Mouse (Mus musculus) midbrain, embryonic 14.5 days (tissue): ENCODE results near the gene Plcb3. TPM values are rescaled to one million over a fixed set of nuclear protein-coding genes. Genes with fewer than 3 reads are reported as not detected.
A peak's percentile ranks its signal among the peaks of the same experiment; 100 is the strongest.
"Not testable (repeated sequence)": the region's sequence is repeated elsewhere in the genome, so short reads cannot be mapped to it uniquely, and the experiment has no call there.

Experiments
- ATAC-seq: fragments of 200-750 bp; cut with Nextera tagmentation; 2 replicates; pipeline ENCODE4 v1.8.0; 2017; ENCODE audit warnings: moderate number of reproducible peaks, moderate library complexity; ENCODE audit not compliant: low FRiP score, low TSS enrichment
- DNase-seq: peaks from one replicate; pipeline ENCODE4 v3.0.0-alpha.2; 2015
- H3K27ac ChIP-seq: fragments of 300-500 bp; sonication (generic); replicated peaks from 2 replicates; pipeline ENCODE4 v1.5.1; 2014; ENCODE audit warnings: mild to moderate bottlenecking, low read depth, low read length, moderate library complexity
- H3K27me3 ChIP-seq: fragments of 300-500 bp; sonication (generic); 2 replicates; pipeline ENCODE4 v1.6.1; 2014; ENCODE audit warnings: low read length, control low read depth, mixed read lengths; ENCODE audit not compliant: control insufficient read depth, insufficient read depth
- H3K36me3 ChIP-seq: fragments of 300-500 bp; sonication (generic); 2 replicates; pipeline ENCODE4 v1.6.1; 2014; ENCODE audit warnings: low read length, control low read depth; ENCODE audit not compliant: control insufficient read depth, insufficient read depth
- H3K4me1 ChIP-seq: fragments of 300-500 bp; sonication (generic); 2 replicates; pipeline ENCODE4 v1.6.1; 2014; ENCODE audit warnings: mild to moderate bottlenecking, antibody characterized with exemption, low read length, control low read depth; ENCODE audit not compliant: control insufficient read depth, insufficient read depth
- H3K4me2 ChIP-seq: fragments of 300-500 bp; sonication (generic); 2 replicates; pipeline ENCODE4 v1.6.1; 2014; ENCODE audit warnings: mild to moderate bottlenecking, low read length, moderate library complexity
- H3K4me3 ChIP-seq: fragments of 300-500 bp; sonication (generic); replicated peaks from 2 replicates; pipeline ENCODE4 v1.5.1; 2014; ENCODE audit warnings: low read depth, low read length
- H3K9ac ChIP-seq: fragments of 300-500 bp; sonication (generic); replicated peaks from 2 replicates; pipeline ENCODE4 v1.6.1; 2014; ENCODE audit warnings: mild to moderate bottlenecking, low read length, moderate library complexity
- H3K9me3 ChIP-seq: fragments of 300-500 bp; sonication (generic); 2 replicates; pipeline ENCODE4 v1.6.1; 2016; ENCODE audit warnings: low read length, control low read depth, mixed read lengths; ENCODE audit not compliant: control insufficient read depth
- WGBS: fragments of 180-500 bp; shearing (Covaris S2); extraction: QIAGEN DNeasy Blood & Tissue Kit; methylation state at CpG from one replicate; pipeline ENCODE4 v1.1.7; 2014; 5-methylcytosine and 5-hydroxymethylcytosine counted together
- polyA plus RNA-seq: library from polyadenylated mRNA; unstranded; fragments of >200 nt; fragmentation: Nextera tagmentation; extraction: Ambion mirVana; gene quantifications from 2 replicates; pipeline ENCODE4 v1.2.1, GENCODE M21; 2014

Gene Plcb3
- polyA plus RNA-seq, 1 experiment from 2014 or later: 8.8 TPM

DNA sequence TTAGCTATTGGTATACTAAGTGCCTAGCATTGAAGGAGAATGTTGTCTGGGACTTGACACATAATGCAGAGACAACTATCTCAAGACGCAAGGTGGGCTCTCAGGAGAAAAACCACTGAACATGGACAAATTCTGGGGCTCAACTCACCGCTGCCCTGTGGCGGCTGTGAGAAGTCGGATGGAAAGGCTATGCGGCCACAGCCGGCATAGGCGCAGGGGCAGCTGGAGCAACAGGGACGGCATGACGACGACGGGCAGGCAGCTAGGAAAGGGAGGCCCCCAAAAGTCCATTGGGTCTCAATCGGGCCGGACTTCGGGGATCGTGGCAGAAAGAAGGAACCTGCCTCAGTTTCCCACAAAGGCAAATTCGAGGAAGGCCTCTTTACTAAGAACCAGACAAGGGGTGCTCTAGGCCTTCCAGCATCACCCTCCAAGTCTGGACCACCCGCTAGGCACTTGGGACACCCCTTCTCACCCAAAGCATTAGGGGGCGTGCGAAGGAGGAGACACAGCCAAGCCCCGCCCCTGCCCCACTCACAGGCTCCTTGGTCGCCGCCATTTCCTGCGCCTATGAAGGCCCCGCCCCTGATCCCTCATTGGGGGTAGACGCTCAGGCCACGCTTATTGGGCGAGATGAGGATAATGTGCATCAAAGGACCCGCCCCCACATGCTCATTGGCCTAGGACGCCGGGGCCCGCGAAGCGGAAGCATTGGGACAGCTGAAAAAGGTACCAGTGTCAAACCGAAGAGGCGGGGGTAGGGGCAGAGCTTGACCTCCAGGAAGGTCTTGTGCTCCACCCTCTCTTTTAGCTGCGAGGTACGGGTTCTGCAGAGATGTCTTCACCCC, 16.0 kb upstream of the Plcb3 start, which contains the start of gene Dnajc4:
TSS of gene Dnajc4 (minus strand) at position 562 of the 848 bp plus-strand sequence.
- ATAC-seq (peak; percentile 94), DNase-seq (peak; percentile 98)
- WGBS: 1% methylated on average over 37 of the region's 37 CpGs
- Histone ChIP-seq H3K36me3 (no peaks in the 10 kb centered on the region), H3K4me1 (peaks cover 40% of the 10 kb centered on the region), H3K9me3 (no peaks in the 10 kb centered on the region), H3K27me3 (no peaks in the 10 kb centered on the region), H3K9ac (peak within 1 kb of the TSS; percentile 70), H3K27ac (peak within 1 kb of the TSS; percentile 32), H3K4me2 (peak within 1 kb of the TSS; percentile 89), H3K4me3 (peak within 1 kb of the TSS; percentile 50)

DNA sequence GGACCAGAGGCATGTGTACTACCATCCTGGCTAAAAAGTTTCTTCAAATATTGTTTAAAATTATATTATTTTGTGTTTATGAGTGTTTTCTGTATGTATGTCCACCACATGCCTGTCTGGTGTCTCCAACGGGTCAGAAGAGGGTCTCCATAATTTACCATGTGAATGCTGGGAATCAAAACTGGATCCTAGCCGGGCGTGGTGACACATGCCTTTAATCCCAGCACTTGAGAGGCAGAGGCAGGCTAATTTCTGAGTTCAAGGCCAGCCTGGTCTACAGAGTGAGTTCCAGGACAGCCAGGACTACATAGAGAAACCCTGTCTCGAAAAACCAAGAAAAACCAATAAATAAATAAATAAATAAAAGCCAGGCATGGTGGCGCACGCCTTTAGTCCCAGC, 14.9 kb upstream of the Plcb3 start:
- not testable (repeated sequence) for H3K9me3 ChIP-seq, H3K4me3 ChIP-seq, H3K27ac ChIP-seq, H3K36me3 ChIP-seq, DNase-seq, H3K4me2 ChIP-seq, H3K27me3 ChIP-seq, ATAC-seq, H3K9ac ChIP-seq
- peaks cover 40% of the 10 kb centered on the region for H3K4me1 ChIP-seq
- 92% methylated on average over 6 of the region's 6 CpGs for WGBS

DNA sequence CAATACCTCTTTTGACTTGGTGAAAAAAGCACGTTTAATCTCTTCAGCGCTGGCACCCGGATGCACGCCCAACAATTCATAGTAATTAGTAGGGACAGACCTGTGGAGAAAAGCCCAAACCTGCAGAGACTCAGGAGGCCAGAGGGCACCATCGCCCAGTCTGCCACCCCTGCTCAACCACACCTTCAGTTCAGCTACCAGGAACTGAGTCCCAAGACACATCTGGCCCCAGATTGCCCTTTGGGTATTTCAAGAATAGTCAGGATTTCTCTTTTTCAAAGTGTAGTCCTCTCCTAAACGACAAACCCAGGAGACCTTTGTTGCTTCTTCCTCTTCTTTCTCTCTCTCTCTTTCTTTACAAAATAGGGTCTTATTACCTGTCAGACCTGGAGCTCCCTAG, 14.4 kb upstream of the Plcb3 start:
- no peak for ATAC-seq
- Histone ChIP-seq H3K9me3 (no peaks in the 10 kb centered on the region), H3K9ac (no peak overlapping the region), H3K4me1 (peaks cover 40% of the 10 kb centered on the region), H3K27me3 (no peaks in the 10 kb centered on the region), H3K36me3 (no peaks in the 10 kb centered on the region), H3K4me2 (no peak overlapping the region), H3K4me3 (no peak overlapping the region), H3K27ac (no peak overlapping the region)
- WGBS: 92% methylated on average over 6 of the region's 6 CpGs
- DNase-seq: no peak

DNA sequence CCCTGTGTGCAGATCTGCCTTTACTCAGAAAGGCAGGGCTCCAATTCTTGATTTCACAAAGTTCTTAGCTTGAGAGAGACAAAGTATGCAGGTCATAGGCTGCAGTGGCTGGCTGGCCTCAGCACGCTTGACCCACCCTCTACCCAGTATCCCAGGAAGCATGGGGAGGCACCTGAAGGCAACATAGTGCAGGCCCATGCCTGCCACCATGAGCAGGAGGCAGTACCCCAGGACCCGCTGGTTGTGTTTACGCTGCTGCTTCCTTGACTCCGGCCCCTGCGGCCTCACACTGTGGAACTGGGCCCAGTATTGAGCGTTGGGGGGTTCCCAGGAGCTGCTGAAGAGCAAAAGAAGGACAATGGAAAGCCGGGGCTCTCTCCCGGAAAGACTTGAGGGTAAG, 13.0 kb upstream of the Plcb3 start:
- peaks cover 28% of the 10 kb centered on the region for H3K4me1 ChIP-seq
- peaks cover 8% of the 10 kb centered on the region for H3K36me3 ChIP-seq
- WGBS: 85% methylated on average over 8 of the region's 8 CpGs
- ATAC-seq (no peak), DNase-seq (no peak)
- H3K9me3 ChIP-seq: no peaks in the 10 kb centered on the region
- H3K9ac ChIP-seq: no peak overlapping the region; the same call in 1 of the 2 replicates
- H3K27me3 ChIP-seq: no peaks in the 10 kb centered on the region
- no peak overlapping the region for H3K4me2 ChIP-seq
- H3K27ac ChIP-seq: no peak overlapping the region
- no peak overlapping the region for H3K4me3 ChIP-seq

DNA sequence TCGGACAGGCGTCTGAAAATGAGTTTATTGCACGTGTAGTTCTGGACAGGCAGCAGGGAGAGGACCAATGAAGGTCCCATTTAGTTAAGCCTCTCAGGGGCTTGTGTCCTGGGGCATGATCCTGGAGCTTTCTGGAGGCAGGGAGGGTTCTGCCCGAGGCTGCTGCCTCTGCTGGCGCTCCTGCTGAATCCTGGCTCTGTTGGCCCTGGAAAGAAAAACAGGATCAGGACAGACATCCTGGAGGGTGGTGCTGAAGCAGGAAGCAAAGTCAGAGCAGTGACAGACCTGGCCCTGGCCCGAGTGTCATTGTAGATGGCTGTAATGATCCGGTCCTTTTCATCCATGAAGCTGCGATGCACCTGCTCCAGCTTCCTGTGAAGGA, 11.6 kb upstream of the Plcb3 start:
- 0 out of 2 replicates have a peak, but pooled peaks have one; percentile 2 for ATAC-seq
- DNase-seq: no peak
- H3K9ac ChIP-seq: peak overlapping the region; percentile 88
- H3K4me1 ChIP-seq: peaks cover 22% of the 10 kb centered on the region
- peak overlapping the region; percentile 78 for H3K27ac ChIP-seq
- peak overlapping the region; percentile 65 for H3K4me3 ChIP-seq
- H3K9me3 ChIP-seq: no peaks in the 10 kb centered on the region
- peak overlapping the region; percentile 92 for H3K4me2 ChIP-seq
- WGBS: 6% methylated on average over 8 of the region's 8 CpGs
- peaks cover 13% of the 10 kb centered on the region for H3K36me3 ChIP-seq
- H3K27me3 ChIP-seq: no peaks in the 10 kb centered on the region

DNA sequence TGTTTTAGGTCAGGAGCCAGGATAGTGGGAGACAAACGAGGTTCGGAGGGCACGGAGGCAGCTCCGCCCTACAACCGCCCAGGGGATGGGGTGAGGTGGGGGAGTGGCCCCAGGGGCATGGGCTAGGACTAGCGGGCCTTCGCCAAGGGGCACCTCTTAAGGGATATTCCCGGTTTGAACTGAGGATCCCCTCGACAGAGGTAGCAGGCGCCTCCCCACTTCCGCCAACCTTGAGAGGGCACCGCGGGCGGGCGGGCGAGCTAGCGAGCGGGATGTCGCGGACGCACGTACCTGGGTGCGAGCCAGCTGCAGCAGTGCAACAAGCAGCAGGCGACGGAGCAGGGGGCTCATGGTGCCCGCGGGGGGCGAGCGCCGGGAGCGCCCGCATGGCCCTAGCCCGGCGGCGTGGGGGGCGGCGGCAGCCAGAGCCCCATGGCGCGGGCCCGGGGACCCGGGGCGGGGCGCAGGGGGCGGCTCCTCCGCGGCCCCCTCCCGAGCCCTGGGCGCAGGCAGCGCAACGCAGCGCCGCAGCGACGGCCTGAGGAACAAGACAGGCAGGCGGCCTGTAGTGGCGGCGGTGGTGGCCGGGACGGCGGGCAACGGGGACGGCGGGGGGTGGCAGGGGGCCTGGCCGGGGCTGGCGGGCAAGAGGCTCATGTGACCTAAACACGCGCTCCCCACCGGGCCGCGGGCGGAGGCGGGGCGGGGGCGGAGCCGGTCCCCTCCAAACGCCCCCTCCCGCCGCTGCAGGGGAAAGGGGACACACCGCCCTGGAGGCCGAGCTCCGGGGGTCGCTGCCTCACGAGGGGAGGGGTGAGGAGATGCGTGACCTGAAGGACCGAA, 11.0 kb upstream of the Plcb3 start, which contains the start of gene Vegfb:
TSS of gene Vegfb (minus strand) at position 591 of the 843 bp plus-strand sequence.
- Histone ChIP-seq H3K4me3 (peak within 1 kb of the TSS; percentile 65), H3K27me3 (no peaks in the 10 kb centered on the region), H3K9me3 (no peaks in the 10 kb centered on the region), H3K36me3 (peaks cover 13% of the 10 kb centered on the region), H3K4me2 (peak within 1 kb of the TSS; percentile 92), H3K9ac (peak within 1 kb of the TSS; percentile 88), H3K27ac (peak within 1 kb of the TSS; percentile 78), H3K4me1 (peaks cover 20% of the 10 kb centered on the region)
- under 1% methylated on average over 80 of the region's 85 CpGs for WGBS
- DNase-seq (peak; percentile 73), ATAC-seq (peak; percentile 63)

DNA sequence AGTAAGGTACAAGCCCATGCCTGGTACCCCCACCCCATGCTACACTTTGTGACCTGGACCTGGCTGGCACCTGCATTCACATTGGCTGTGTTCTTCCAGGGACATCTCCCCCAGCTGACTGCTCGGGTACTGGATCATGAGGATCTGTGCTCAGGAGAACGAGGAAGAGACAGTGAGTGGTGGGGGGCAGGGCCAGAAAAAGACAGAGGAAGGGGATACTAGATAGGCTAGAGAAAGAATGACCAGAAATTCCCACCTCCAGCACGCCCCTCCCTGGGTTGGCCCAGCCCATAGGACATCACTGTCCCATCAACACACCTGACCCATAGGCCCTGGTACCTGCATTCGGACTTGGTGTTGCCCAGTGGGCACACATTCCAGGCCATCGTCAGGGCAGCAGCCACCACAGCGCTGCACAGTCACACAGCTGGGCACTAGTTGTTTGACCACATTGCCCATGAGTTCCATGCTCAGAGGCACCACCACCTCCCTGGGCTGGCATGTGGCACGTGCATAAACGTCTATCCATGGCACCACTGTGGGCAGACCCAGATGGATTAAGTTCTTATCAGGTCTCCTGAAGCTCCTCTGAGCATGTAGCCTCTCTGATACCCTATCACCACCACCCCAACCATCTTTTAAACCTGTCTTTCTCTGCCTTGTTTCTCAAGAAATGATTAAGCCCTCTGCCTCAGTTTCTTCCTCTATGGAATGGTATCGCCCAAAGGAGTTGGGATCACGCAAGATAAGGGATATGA, 9.9 kb upstream of the Plcb3 start:
- H3K4me2 ChIP-seq: peak overlapping the region; percentile 92
- peak overlapping the region; percentile 65; the same call in 1 of the 2 replicates for H3K4me3 ChIP-seq
- H3K36me3 ChIP-seq: peaks cover 13% of the 10 kb centered on the region
- 85% methylated on average over 10 of the region's 10 CpGs for WGBS
- H3K27ac ChIP-seq: no peak overlapping the region
- no peak for DNase-seq
- ATAC-seq: no peak
- peak overlapping the region; percentile 20; the same call in 1 of the 2 replicates for H3K9ac ChIP-seq
- peaks cover 17% of the 10 kb centered on the region for H3K4me1 ChIP-seq
- no peaks in the 10 kb centered on the region for H3K9me3 ChIP-seq
- H3K27me3 ChIP-seq: no peaks in the 10 kb centered on the region

DNA sequence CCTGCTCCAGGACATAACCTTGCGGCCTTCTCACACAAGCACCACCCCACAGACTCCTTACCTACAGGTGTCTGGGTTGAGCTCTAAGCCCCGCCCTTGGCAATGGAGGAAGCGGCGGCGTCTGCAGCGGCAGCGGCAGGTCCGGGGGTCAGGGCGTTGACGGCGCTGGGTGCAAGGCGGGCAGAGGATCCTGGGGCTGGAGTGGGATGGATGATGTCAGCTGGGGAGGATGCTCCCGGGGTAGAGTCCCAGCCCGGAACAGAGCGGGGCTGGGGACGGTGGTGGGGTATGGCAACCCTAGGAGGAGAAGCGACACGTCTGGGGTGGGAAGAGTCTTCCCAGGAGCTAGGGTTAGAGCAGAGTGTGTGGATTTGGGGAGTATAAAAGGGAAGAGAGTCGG, 9.0 kb upstream of the Plcb3 start:
- 90% methylated on average over 19 of the region's 19 CpGs for WGBS
- H3K36me3 ChIP-seq: peaks cover 13% of the 10 kb centered on the region
- H3K9ac ChIP-seq: no peak overlapping the region
- no peak for ATAC-seq
- DNase-seq: no peak
- no peaks in the 10 kb centered on the region for H3K9me3 ChIP-seq
- H3K4me3 ChIP-seq: no peak overlapping the region
- H3K4me2 ChIP-seq: no peak overlapping the region
- no peak overlapping the region for H3K27ac ChIP-seq
- H3K27me3 ChIP-seq: no peaks in the 10 kb centered on the region
- peaks cover 22% of the 10 kb centered on the region for H3K4me1 ChIP-seq
